Mouse (Mus musculus): ENCODE measurements around the gene Zfp354a.
"Not testable (repeated sequence)": the region's sequence is repeated elsewhere in the genome, so short reads cannot be mapped to it uniquely, and the experiment has no call there.

Gene Zfp354a

GRCm38 (mm10) chr11:51059151-51059571, at the start of gene Zfp354a:
Gene Zfp354a, plus strand, starts transcription at chr11:51059257.
- DNase-seq (ENCODE audit: low spot score) = peak; percentile 88

DNA sequence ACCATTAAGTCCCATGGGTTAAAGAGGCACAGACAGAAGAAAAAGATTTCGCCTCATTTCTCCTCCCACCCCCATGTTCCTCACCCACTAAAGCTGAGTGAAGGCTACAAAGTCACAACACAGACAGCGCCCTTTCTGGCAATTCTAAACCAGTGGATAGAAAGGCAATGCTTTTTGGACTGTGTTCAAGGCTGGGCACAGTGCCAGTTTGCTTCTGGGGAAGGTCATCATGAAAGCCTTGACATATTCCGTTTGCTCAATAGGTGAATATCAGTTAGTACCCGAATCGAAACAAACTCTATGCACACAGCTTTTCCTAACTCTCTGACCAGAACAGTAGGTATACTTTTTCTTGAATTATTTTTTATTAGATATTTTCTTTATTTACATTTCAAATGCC, 47.2 kb upstream of the Zfp354a start:
- DNase-seq (ENCODE audit: low spot score) = no peak

DNA sequence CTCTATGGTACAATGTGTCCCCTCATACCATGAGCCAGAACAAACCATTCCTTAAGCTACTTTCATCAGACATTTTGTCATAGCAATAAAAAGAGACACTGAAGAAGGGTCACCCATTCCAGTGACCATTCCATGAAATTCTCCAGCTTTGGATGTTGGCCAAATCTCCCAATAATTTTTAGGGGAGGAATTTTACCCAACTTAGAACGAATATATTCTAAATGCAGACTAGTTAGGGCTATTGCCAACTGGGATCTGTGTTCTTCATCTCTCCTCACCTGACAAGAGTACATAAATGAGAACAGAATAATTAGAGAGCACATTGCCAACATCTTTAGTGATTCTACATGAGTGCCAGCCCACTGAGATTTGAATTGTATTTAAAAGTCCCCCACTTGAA, 45.1 kb upstream of the Zfp354a start, which contains the start of gene Olfr54:
Gene Olfr54, plus strand, starts transcription at position 301 of the 400 bp plus-strand sequence.
- DNase-seq (ENCODE audit: low spot score) = no peak

- no peak for DNase-seq (ENCODE audit: low spot score)
These were observed 42.7 kb upstream of the Zfp354a start for GRCm38 (mm10) chr11:51016341-51016740.

GRCm38 (mm10) chr11:51026811-51027210, 32.2 kb upstream of the Zfp354a start:
- DNase-seq (ENCODE audit: low spot score) = not testable (repeated sequence)

DNA sequence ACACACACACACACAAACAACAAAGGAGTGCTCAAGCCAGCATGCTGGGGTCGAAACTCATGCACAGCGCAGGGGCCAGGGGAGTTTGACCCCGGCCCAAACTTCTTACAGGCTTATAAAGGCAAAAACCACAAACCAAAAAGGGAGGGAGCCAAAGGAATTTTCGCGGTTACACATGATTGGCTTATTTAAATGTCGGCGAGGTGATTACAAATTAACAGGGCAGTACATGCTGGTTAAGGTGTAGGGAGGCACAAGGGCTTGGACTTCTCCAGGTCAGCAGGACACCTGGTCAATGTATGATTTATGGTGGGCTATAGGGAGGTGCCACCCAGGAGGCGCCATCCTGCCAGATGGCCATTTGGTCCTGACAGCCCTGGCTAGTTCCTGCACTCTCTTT, 29.7 kb upstream of the Zfp354a start:
- DNase-seq (ENCODE audit: low spot score) = not testable (repeated sequence)

DNA sequence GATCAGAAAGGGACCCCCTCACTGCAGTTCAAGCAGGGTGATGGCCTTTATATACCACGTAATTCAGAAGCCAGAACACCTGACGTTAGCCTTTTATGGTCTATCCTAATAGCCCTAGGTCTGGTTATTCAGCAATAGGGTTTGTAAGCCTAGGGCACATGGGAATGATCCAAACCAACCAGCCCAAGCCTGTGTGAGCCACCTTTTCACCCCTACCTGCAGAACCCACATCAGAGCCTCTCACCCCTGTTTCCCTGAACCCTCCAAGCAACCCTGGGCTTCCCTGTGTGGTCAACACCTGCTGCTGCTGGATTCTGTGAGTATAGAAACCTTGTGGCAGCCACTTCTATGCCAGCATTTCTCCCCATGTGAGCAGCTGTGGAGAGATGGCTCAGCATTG, 28.8 kb upstream of the Zfp354a start:
- DNase-seq (ENCODE audit: low spot score) = no peak

DNA sequence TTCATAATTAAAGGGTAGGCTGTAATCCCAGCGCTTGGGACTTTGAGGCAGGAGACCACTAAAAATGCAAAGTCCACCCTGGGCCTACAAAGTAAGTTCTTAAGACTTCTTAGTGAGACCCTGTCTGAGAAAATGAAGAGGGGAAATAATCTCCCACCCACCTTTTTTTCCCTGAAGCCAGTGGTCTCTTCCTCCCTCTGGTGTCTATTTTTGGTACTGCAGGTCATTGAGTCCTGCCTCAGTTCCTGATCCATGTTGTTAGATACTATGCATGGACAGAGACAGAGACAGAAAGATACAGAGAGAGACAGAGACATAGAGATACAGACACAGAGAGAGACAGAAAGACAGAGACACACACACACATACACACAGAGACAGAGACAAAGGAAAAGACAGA, 26.2 kb upstream of the Zfp354a start:
- DNase-seq (ENCODE audit: low spot score) = peak; percentile 84

GRCm38 (mm10) chr11:51034141-51034540, 24.9 kb upstream of the Zfp354a start:
- not testable (repeated sequence) for DNase-seq (ENCODE audit: low spot score)

DNA sequence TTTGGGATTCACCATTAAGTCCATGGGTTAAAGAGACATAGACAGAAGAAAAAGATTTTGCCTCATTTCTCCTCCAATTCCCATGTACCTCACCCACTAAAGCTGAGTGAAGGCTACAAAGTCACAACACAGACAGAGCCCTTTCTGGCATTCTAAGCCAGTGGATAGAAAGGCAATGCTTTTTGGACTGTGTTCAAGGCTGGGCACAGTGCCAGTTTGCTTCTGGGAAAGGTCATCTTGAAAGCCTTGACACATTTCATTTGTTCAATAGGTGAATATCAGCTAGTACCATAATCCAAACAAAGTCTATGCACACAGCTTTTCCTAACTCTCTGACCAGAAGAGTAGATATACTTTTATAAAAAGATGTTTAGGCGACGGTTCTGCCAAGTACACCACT, 23.1 kb upstream of the Zfp354a start:
- DNase-seq (ENCODE audit: low spot score) = no peak

DNA sequence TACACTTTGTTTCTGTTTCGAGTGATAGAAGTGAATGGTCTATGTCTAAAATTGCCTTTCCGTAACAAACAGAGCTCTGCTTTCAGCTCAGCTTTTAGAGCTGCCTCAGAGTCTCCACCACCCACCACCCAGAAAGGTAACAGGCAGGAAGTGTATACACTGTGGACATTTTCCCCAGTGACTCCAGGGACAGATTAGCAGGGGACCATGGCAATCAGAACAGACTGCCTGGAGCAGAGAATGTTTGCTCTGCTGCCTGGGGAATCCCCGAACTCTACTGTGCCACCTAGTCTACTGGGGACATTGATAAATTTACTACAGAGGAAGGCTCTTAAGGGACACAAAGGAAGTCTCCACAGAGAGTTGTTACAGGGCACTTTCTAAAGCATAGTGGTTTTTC, 14.3 kb upstream of the Zfp354a start:
- DNase-seq (ENCODE audit: low spot score) = not testable (repeated sequence)

DNA sequence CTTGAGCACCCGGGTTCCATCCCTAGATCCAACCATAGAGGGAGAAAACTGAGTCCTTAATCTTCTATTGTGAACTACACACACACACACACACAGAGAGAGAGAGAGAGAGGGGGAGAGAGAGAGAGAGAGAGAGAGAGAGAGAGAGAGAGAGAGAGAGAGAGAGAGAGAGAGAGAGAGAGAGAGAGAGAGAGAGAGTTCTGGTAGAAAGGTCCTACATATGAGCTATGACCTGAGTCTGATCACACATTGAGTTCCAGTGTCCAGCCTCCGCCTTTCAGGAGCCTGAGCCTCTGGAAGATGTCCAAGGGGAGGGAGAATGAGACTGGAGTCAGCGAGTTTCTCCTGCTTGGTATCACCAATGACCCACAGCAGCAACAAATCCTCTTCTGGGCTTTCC, 11.2 kb upstream of the Zfp354a start, which contains the start of gene Olfr1375:
Gene Olfr1375, plus strand, starts transcription at position 301 of the 400 bp plus-strand sequence.
- DNase-seq (ENCODE audit: low spot score) = not testable (repeated sequence)

- DNase-seq (ENCODE audit: low spot score) = no peak
These were observed 7.4 kb upstream of the Zfp354a start for GRCm38 (mm10) chr11:51051678-51052077.

- peak; percentile 55 for DNase-seq (ENCODE audit: low spot score)
These were observed 5.8 kb upstream of the Zfp354a start for GRCm38 (mm10) chr11:51053230-51053629.

DNA sequence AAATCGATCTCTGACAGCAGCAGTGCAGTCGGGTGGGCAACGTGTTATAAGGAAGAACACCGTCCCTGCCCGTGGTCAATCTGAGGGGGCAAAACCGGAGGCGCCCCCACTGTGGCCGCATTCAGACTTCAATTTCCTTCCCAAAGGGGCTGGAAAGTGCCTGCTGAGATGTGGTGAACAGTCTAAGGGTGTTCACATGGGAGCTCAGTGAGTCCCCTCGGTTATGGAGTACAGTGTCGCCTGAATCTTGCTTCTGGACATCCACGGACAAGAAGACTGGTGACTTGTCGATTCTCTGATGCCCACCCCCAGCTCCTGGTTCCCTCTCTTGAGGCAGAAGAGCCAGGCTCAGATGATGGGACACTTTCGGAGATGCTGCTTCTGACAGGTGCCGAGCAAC, 583 bp downstream of the Zfp354a start:
- no peak for DNase-seq (ENCODE audit: low spot score)

DNA sequence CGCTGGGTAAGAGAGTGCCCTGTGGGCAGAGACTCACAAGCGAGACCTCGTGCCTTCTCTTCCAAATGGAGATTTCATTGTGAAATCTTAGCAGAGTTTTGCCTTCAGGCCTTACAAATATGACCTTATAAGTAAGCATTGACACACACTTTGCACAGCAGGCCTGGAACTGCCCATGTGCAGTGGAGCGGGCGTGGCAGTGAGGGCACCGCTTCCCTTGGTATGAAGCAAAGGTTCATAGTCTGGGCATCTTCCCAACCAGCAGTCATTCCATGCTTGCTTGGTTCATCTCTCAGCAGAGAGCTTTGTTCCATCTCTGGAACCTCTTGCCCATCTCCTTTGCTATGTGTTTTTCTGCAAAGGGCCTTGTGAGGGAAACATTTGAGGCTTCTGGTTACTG, 1.9 kb downstream of the Zfp354a start:
- DNase-seq (ENCODE audit: low spot score) = no peak

DNA sequence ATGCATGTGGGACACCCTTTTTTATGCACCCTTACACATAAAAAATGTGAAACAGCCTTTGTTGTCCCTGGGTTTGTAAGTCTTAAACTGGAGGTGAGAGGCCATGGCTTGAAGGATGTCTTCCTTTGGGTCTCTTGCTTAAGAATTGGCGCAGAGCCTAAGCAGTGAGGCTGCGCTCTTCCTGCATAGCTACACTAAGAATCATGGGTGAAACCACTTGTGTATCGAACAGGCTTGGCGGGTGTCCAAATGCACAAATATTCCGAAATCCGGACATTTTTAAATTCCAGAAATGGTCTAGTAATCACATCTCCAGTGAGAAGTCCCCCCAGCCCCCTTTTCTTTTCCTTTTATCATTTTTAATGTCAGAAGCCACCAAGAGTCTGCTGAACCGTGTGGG, 4.2 kb downstream of the Zfp354a start:
- DNase-seq (ENCODE audit: low spot score) = no peak

- no peak for DNase-seq (ENCODE audit: low spot score)
These were observed 4.8 kb downstream of the Zfp354a start for GRCm38 (mm10) chr11:51063841-51064240.

DNA sequence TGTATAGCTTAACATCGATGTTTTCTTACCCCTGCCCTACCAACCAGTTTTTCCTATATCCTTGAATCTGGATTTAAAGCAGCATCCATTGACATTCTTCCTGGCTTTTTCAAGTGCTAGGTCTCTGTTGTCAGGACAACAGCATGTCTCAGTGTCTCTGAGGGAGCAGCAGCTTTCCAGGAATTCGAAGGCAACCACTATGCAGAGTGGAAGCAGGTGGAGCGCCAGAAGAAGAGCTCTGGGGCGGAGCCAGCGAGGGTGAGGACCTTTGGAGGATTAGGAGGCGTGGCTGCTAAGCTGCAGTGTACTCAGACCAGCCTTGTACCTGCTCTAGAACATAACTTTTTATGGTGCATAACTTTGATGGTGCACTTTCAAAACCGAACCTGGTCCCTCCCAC, 25.5 kb downstream of the Zfp354a start:
- DNase-seq (ENCODE audit: low spot score) = peak; percentile 5

GRCm38 (mm10) chr11:51085269-51085668, 26.2 kb downstream of the Zfp354a start:
- no peak for DNase-seq (ENCODE audit: low spot score)

DNA sequence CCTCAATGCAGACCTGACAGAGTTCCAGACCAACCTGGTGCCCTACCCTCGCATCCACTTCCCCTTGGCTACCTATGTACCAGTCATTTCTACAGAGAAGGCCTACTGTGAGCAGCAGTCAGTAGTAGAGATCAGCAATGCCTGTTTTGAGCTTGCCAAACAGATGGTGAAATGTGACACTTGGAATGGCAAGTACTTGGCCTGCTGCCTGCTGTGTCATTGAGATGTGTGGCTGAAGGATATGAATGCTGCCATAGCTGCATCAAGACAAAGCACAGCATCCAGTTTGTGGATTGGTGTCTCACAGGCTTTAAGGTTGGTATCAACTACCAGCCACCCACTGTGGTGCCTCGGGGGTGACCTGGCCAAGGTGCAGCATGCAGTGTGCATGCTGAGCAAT, 48.2 kb downstream of the Zfp354a start:
- DNase-seq (ENCODE audit: low spot score) = no peak

DNA sequence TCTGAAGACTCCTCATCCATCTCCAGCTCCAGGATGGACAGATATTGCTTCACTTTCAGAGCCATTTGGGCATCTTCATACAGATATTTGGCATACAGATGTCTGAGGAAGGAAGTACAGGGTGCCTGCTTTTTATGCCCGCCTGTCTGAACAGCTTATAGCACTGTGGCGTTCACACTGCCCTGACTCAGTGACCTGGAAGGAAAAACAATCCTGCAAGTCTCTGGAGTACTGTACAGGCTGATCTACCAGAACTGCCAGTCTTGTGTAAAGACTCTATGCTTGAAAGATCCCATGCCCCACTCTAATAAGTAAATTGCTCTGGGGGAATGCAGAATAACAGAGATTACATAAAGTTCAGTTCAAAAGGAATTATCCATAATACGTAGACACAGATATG, 51.6 kb downstream of the Zfp354a start:
- peak; percentile 67 for DNase-seq (ENCODE audit: low spot score)
